In the genomic region with DNA sequence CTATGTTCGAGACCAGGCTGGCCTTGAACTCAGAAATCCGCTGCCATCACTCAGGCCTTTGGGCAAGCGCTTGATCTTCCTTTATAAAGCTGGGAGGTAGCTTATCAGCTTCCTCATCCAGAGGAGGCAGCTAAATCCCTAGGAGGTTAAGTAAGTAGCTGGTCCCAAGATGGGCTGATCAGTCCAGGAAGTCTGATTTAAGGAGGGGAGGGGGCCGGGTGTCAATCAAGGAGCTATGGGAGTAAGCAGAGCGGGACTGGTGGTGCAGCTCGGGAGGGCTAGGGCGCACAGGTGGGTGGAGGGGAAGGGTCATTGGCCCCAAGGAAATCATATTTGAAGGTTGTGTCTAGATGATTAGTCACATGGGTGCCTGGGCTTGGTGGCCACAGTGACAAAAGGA, we compare ENCODE assay signal across 14 mouse cellular contexts. TPM values are rescaled to one million over a fixed set of nuclear protein-coding genes. Genes with fewer than 3 reads are reported as not detected.
A peak's percentile ranks its signal among the peaks of the same experiment; 100 is the strongest.
DNase-seq lines count a peak whose midpoint lies in the region; ATAC-seq lines count a peak whose summit lies in the region.
"Had no signal": no experiment of that assay in that cellular context is flagged by ENCODE, and none has a peak within 500 bp of the region (broad histone marks: within the 10 kb centered on the region; RNA-seq: fewer than 3 reads in every experiment).

No protein-coding gene starts in this region.

- no peak for ATAC-seq in lung, embryonic 15.5 days (ENCODE audit: borderline replicate concordance, extremely low read depth, low FRiP score, low TSS enrichment)
- ATAC-seq in embryonic facial prominence, embryonic 13.5 days (ENCODE audit: insufficient number of reproducible peaks, insufficient read depth, low FRiP score, low TSS enrichment, low read depth): no peak
- ATAC-seq in forebrain, embryonic 14.5 days: no peak
- ATAC-seq in stomach, embryonic 14.5 days (ENCODE audit: insufficient number of reproducible peaks, insufficient read depth, low FRiP score, low read depth): no peak

- H3K36me3 ChIP-seq in lung, embryonic 15.5 days: peaks cover 18% of the 10 kb centered on the region; the same call in 1 of the 2 replicates
- H3K36me3 ChIP-seq in embryonic facial prominence, embryonic 13.5 days: peaks cover 25% of the 10 kb centered on the region
- H3K36me3 ChIP-seq in forebrain, embryonic 14.5 days (ENCODE audit: control insufficient read depth, insufficient read depth, low read length): peaks cover 12% of the 10 kb centered on the region
- H3K36me3 ChIP-seq in stomach, embryonic 14.5 days (ENCODE audit: control insufficient read depth, insufficient read depth, low read length): peaks cover 4% of the 10 kb centered on the region; the same call in 1 of the 2 replicates

- H3K4me3 ChIP-seq in lung, embryonic 15.5 days: no peak overlapping the region
- no peak overlapping the region for H3K4me3 ChIP-seq in embryonic facial prominence, embryonic 13.5 days
- no peak overlapping the region for H3K4me3 ChIP-seq in forebrain, embryonic 14.5 days (ENCODE audit: low read depth, low read length)
- H3K4me3 ChIP-seq in stomach, embryonic 14.5 days (ENCODE audit: low read depth, low read length): no peak overlapping the region

- H3K27ac ChIP-seq in lung, embryonic 15.5 days: peak overlapping the region; percentile 72; the same call in 1 of the 2 replicates
- peak overlapping the region; percentile 39; the same call in 1 of the 2 replicates for H3K27ac ChIP-seq in embryonic facial prominence, embryonic 13.5 days
- H3K27ac ChIP-seq in forebrain, embryonic 14.5 days (ENCODE audit: low read depth, low read length): peak overlapping the region; percentile 52; the same call in 1 of the 2 replicates
- H3K27ac ChIP-seq in stomach, embryonic 14.5 days (ENCODE audit: low read length): peak overlapping the region; percentile 78; the same call in 1 of the 2 replicates

- intact Hi-C loops in left cerebral cortex, postnatal 14 days (cut with DNase I): no loop called here

- no peaks in the 10 kb centered on the region for H3K27me3 ChIP-seq in lung, embryonic 15.5 days
- H3K27me3 ChIP-seq in embryonic facial prominence, embryonic 13.5 days: no peaks in the 10 kb centered on the region
- no peaks in the 10 kb centered on the region for H3K27me3 ChIP-seq in forebrain, embryonic 14.5 days (replicated peaks; ENCODE audit: control insufficient read depth, insufficient read depth, low read length)
- no peaks in the 10 kb centered on the region for H3K27me3 ChIP-seq in stomach, embryonic 14.5 days (ENCODE audit: control insufficient read depth, insufficient read depth, low read length)

- H3K9me3 ChIP-seq in lung, embryonic 15.5 days: no peaks in the 10 kb centered on the region
- H3K9me3 ChIP-seq in embryonic facial prominence, embryonic 13.5 days: no peaks in the 10 kb centered on the region
- no peaks in the 10 kb centered on the region for H3K9me3 ChIP-seq in forebrain, embryonic 14.5 days (replicated peaks; ENCODE audit: control insufficient read depth, low read length)
- H3K9me3 ChIP-seq in stomach, embryonic 14.5 days (ENCODE audit: control insufficient read depth, low read depth, low read length): no peaks in the 10 kb centered on the region

- H3K9ac ChIP-seq in lung, embryonic 15.5 days: no peak overlapping the region
- no peak overlapping the region for H3K9ac ChIP-seq in embryonic facial prominence, embryonic 13.5 days
- H3K9ac ChIP-seq in forebrain, embryonic 14.5 days (ENCODE audit: low read length): no peak overlapping the region
- H3K9ac ChIP-seq in stomach, embryonic 14.5 days (replicated peaks; ENCODE audit: low read depth, low read length): no peak overlapping the region

- no peak for DNase-seq in lung, postnatal 36 days
- no peak for DNase-seq in forebrain, embryonic 14.5 days (ENCODE audit: low spot score)
- no peak for DNase-seq in adrenal gland, postnatal 36 days
- DNase-seq in left cerebral cortex, postnatal 14 days (ENCODE audit: low spot score in 2 of 2): no peak
- DNase-seq in layer of hippocampus, adult 11-12 months (ENCODE audit: low spot score): no peak
- DNase-seq: adrenal gland, postnatal 14 days; heart, postnatal 14 days; kidney, adult 18-20 months; right cerebral cortex, adult 18-20 months had no signal

- no peak overlapping the region for H3K4me2 ChIP-seq in lung, embryonic 15.5 days
- no peak overlapping the region for H3K4me2 ChIP-seq in embryonic facial prominence, embryonic 13.5 days
- no peak overlapping the region for H3K4me2 ChIP-seq in forebrain, embryonic 14.5 days (ENCODE audit: low read length)
- no peak overlapping the region for H3K4me2 ChIP-seq in stomach, embryonic 14.5 days (replicated peaks; ENCODE audit: low read depth, low read length)

- H3K4me1 ChIP-seq in lung, embryonic 15.5 days: peaks cover 51% of the 10 kb centered on the region
- H3K4me1 ChIP-seq in embryonic facial prominence, embryonic 13.5 days: peaks cover 52% of the 10 kb centered on the region
- peaks cover 23% of the 10 kb centered on the region for H3K4me1 ChIP-seq in forebrain, embryonic 14.5 days (ENCODE audit: control insufficient read depth, insufficient read depth, low read length)
- peaks cover 38% of the 10 kb centered on the region for H3K4me1 ChIP-seq in stomach, embryonic 14.5 days (ENCODE audit: control insufficient read depth, insufficient read depth, low read length)

- WGBS in lung, embryonic 15.5 days: 68% methylated on average over 7 of the region's 7 CpGs
- WGBS in embryonic facial prominence, embryonic 13.5 days: 62% methylated on average over 7 of the region's 7 CpGs
- 82% methylated on average over 7 of the region's 7 CpGs for WGBS in forebrain, embryonic 14.5 days
- WGBS in stomach, embryonic 14.5 days: 60% methylated on average over 7 of the region's 7 CpGs

RNA-seq across cellular contexts. Expression of a gene that starts 35.8 kb away (rescaled TPM):
- polyA plus RNA-seq in lung, embryonic 15.5 days (2015; fragmentation: Nextera tagmentation; extraction: Ambion mirVana): 23.7 and 24.1 TPM in 2 replicates
- polyA plus RNA-seq in embryonic facial prominence, embryonic 13.5 days (2015; fragmentation: Nextera tagmentation; extraction: Ambion mirVana): 18.9 and 19.8 TPM in 2 replicates
- polyA plus RNA-seq in forebrain, embryonic 14.5 days (2014; fragmentation: Nextera tagmentation; extraction: Ambion mirVana): 20.3 and 29.9 TPM in 2 replicates
- 41.8 and 43.3 TPM in 2 replicates for polyA plus RNA-seq in stomach, embryonic 14.5 days (2014; fragmentation: Nextera tagmentation; extraction: Ambion mirVana)
- 10 to 100 TPM; 23.0 to 23.6 TPM for total RNA-seq in adrenal gland, postnatal 36 days (2021)
- 10 to 100 TPM; 43.1 to 55.1 TPM for total RNA-seq in left cerebral cortex, postnatal 14 days (2021)

RNA-seq across cellular contexts. Expression of a gene that starts 54.1 kb away (rescaled TPM):
- polyA plus RNA-seq in lung, embryonic 15.5 days (2015; fragmentation: Nextera tagmentation; extraction: Ambion mirVana): 19.3 and 20.6 TPM in 2 replicates
- 28.9 and 35.9 TPM in 2 replicates for polyA plus RNA-seq in embryonic facial prominence, embryonic 13.5 days (2015; fragmentation: Nextera tagmentation; extraction: Ambion mirVana)
- polyA plus RNA-seq in forebrain, embryonic 14.5 days (2014; fragmentation: Nextera tagmentation; extraction: Ambion mirVana): 10.4 and 12.4 TPM in 2 replicates
- 31.8 and 32.0 TPM in 2 replicates for polyA plus RNA-seq in stomach, embryonic 14.5 days (2014; fragmentation: Nextera tagmentation; extraction: Ambion mirVana)
- 1 to 10 TPM; 1.4 to 2.4 TPM for total RNA-seq in adrenal gland, postnatal 36 days (2021)
- total RNA-seq in left cerebral cortex, postnatal 14 days (2021): 1 to 10 TPM in 1 of 2 experiments, under 1 TPM in 1; 0.77 to 1.6 TPM
- total RNA-seq: monocyte, adult 5-6 weeks; neutrophil, adult 5-6 weeks had no signal
